Mouse (Mus musculus): ENCODE measurements at regions not wholly inside any gene's neighbourhood (a gene's known extent, or its start where the extent isn't known, plus 50 kb on each side); places are given as distances from the start of the nearest gene placed in this dataset.

DNA sequence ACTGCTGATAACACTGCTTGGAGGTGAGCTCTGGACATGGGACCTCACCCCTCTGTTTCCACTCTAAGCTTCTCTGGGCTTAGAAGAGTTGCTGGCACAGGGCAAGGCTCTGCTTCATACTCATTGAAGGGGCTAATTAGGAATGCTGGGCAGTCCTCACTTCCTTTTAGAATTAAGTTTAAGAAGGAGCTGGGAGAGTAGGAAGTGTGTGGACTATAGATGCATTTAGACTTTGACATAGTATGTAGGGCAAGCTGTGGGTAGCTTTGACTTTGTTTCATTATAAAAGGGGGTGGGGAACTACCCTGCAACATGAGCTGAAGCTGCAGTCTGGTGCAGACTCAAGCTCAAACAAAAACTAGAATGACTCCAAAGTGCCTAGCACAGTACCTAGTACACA is 378.5 kb downstream of the Sox11 start:
- Histone ChIP-seq H3K4me3 (ENCODE audit: insufficient read depth, low read depth, low read length) (no peak overlapping the region), H3K4me1 (ENCODE audit: control insufficient read depth, insufficient read depth, low read length) (no peaks in the 10 kb centered on the region), H3K27ac (ENCODE audit: insufficient read depth, low read depth, low read length) (no peak overlapping the region)
- no peak for TF ChIP-seq POLR2A (IDR thresholded peaks at IDR 0.05; ENCODE audit: insufficient read depth, low read depth, low read length)
- no peak for TF ChIP-seq CTCF (IDR thresholded peaks at IDR 0.05; ENCODE audit: insufficient read depth, low read depth, low read length)

DNA sequence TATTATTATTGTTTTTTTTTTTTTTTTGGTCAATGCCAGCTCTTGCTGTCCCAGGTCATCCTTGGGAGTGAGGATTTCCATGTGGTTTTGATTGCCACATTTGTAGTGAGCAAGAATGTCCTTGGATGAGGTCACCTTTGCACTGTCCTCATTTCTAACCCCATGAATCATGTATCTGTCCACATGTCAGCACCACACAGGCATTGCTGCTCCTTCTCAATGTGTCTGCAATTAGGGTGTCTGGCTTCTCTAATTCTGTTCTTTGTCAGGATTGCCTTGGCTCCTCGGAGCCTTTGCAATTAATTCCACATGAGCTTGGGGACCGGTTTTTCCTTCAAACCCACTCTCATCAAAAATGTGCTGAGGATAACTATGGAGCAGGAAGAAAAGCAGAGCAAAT is 402.5 kb downstream of the Sox11 start:
- no peak for TF ChIP-seq POLR2A (IDR thresholded peaks at IDR 0.05; ENCODE audit: insufficient read depth, low read depth, low read length)
- no peak for TF ChIP-seq CTCF (IDR thresholded peaks at IDR 0.05; ENCODE audit: insufficient read depth, low read depth, low read length)
- H3K4me3 ChIP-seq (ENCODE audit: insufficient read depth, low read depth, low read length) = no peak overlapping the region
- H3K4me1 ChIP-seq (ENCODE audit: control insufficient read depth, insufficient read depth, low read length) = no peaks in the 10 kb centered on the region
- 29% methylated on average over 2 of the region's 2 CpGs for WGBS
- no peak overlapping the region for H3K27ac ChIP-seq (ENCODE audit: insufficient read depth, low read depth, low read length)

DNA sequence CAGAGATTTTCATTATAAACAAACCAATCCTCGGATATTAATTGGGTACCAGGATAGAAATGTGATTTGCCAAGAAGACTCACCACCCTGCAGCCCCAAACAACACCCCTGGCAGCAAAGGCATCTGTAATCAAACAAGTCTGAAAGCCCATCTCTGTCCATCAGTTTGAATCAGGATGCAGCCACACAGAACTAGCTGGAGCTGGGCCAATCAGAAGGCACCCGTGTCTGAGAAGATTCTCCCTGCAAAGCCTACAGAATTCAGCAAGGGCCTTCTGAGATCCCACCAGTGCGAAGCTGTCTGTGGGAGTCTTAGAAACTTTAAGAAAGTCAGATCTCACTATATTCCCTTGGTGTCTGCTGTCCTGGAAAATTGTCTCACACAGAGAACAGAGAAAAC is 404.5 kb downstream of the Sox11 start:
- WGBS = 67% methylated on average over 3 of the region's 3 CpGs
- Histone ChIP-seq H3K27ac (ENCODE audit: insufficient read depth, low read depth, low read length) (no peak overlapping the region), H3K4me3 (ENCODE audit: insufficient read depth, low read depth, low read length) (no peak overlapping the region), H3K4me1 (ENCODE audit: control insufficient read depth, insufficient read depth, low read length) (no peaks in the 10 kb centered on the region)
- no peak for TF ChIP-seq CTCF (IDR thresholded peaks at IDR 0.05; ENCODE audit: insufficient read depth, low read depth, low read length)
- TF ChIP-seq POLR2A (IDR thresholded peaks at IDR 0.05; ENCODE audit: insufficient read depth, low read depth, low read length) = no peak

DNA sequence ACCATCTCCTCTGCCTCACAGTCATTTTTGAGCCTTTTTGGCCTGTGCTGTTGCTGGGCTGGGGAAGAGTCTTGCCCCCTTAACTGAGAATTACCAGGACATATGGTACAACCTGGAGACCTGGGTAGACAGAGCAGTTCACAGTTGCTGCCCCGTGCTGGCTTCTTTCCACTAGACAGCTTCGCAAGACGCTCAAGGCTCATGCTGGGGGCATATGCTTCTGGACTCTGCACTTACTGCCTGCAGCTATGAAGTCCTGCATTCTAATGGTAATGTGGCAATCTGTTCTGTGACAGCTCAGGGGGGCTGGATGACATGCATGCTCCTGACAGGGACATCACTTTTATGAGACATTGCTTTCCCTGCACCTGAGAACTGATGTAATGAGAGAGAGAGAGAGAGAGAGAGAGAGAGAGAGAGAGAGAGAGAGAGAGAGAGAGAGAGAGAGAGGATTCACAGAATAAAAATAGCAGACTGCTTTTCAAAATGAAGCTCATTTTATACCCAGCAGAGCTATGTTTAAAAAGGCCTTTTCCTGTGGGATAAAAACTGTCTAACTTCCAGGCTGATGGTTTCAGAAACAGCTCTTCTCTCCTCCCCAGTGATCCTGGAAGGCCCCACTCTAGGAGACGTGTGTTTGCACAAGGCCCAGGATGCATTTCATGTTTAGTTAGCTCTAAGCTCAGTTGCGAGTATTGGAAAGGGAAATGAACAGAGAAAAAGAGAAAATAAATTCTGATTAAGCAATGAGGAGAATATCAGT is 405.5 kb downstream of the Sox11 start:
- Histone ChIP-seq H3K27ac (ENCODE audit: insufficient read depth, low read depth, low read length) (no peak overlapping the region), H3K4me1 (ENCODE audit: control insufficient read depth, insufficient read depth, low read length) (no peaks in the 10 kb centered on the region)

DNA sequence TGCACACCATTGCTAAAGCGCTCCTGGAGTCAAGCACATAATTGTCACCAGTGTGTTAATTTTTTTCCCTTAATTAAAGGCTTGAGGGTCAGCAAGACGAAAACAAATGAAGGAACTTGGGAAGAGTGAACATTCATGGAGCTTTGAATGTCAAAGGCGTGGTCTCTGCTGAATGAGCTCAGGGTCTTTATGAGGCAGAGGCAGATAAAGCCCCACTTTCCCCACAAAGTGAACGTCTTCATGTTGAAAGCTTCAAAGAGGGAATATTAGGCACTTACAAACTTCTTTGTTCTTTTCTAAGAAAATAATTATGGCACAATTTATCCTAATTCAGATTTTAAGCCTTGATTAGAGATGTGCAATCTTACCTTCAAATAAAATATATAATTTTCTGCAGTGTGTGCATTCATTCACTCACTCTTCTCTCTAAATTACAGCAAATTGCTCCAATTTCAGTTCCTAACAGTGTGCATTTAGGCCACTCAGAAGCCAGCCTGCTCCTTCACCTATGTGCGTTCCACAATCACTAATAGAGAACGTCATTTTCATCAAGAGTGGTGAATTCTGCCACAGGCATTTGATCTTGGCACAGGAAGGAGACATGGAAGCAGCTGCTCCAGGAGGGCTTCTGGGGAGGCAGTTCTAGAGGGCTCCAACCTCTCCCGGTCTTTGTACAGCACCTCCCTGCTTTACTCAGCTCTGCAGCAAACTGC is 412.1 kb downstream of the Sox11 start:
- no peak overlapping the region for H3K27ac ChIP-seq (ENCODE audit: insufficient read depth, low read depth, low read length)

More for the DNA sequence above, 405.5 kb downstream of the Sox11 start:
- H3K4me3 ChIP-seq (ENCODE audit: insufficient read depth, low read depth, low read length) = no peak overlapping the region
- no peak for TF ChIP-seq POLR2A (IDR thresholded peaks at IDR 0.05; ENCODE audit: insufficient read depth, low read depth, low read length)
- no peak for TF ChIP-seq CTCF (IDR thresholded peaks at IDR 0.05; ENCODE audit: insufficient read depth, low read depth, low read length)
- 84% methylated on average over 5 of the region's 5 CpGs for WGBS

DNA sequence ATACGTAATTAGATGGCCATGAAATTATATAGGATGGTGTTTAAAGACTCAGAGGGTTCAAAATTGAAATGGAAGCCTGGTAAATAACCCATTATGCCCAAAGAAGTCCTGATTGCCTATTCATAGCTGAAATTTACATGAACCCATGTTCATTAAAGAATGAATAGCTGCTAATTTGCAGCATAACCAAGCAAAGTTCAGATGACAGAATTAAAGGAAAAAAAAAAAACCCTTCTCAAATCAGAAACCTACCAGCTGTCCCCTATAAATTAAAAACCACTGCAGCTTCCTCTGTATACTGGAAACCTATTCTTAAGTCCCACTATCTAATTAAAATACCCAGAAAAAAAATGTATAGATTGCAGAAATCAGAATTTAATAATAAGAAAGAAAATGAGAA is 436.2 kb downstream of the Sox11 start:
- WGBS = 91% methylated on average over 1 of the region's 1 CpGs
- Histone ChIP-seq H3K4me3 (ENCODE audit: insufficient read depth, low read depth, low read length) (no peak overlapping the region), H3K4me1 (ENCODE audit: control insufficient read depth, insufficient read depth, low read length) (peaks cover 6% of the 10 kb centered on the region; the same call in 1 of the 2 replicates), H3K27ac (ENCODE audit: insufficient read depth, low read depth, low read length) (no peak overlapping the region)
- TF ChIP-seq CTCF (IDR thresholded peaks at IDR 0.05; ENCODE audit: insufficient read depth, low read depth, low read length) (no peak), POLR2A (IDR thresholded peaks at IDR 0.05; ENCODE audit: insufficient read depth, low read depth, low read length) (no peak)

More for the DNA sequence above, 412.1 kb downstream of the Sox11 start:
- Histone ChIP-seq H3K4me3 (ENCODE audit: insufficient read depth, low read depth, low read length) (no peak overlapping the region), H3K4me1 (ENCODE audit: control insufficient read depth, insufficient read depth, low read length) (no peaks in the 10 kb centered on the region)
- no peak for TF ChIP-seq CTCF (IDR thresholded peaks at IDR 0.05; ENCODE audit: insufficient read depth, low read depth, low read length)
- TF ChIP-seq POLR2A (IDR thresholded peaks at IDR 0.05; ENCODE audit: insufficient read depth, low read depth, low read length) = no peak
- 58% methylated on average over 7 of the region's 7 CpGs for WGBS

DNA sequence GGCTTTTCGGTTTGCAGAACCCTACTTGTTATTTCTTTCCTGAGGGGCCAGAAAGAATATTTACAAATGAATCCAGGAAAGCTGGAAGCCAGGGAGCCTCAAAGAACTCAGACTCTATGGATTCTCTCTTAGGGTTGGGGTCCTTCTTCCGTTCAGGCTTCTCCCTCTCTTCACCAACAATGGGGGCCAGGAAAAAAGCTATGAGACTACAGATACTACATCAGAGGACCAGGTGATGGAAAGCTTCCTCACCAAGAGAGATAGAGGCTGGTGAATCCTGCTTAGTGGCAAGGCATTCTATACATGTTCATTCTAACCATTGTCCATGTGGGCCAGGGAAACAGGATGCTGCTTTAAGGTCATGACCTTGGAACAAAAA is 434.9 kb downstream of the Cmpk2 start:
- H3K4me1 ChIP-seq (ENCODE audit: control insufficient read depth, insufficient read depth, low read length) = peaks cover 6% of the 10 kb centered on the region; the same call in 1 of the 2 replicates
- TF ChIP-seq POLR2A (IDR thresholded peaks at IDR 0.05; ENCODE audit: insufficient read depth, low read depth, low read length) = no peak
- TF ChIP-seq CTCF (IDR thresholded peaks at IDR 0.05; ENCODE audit: insufficient read depth, low read depth, low read length) = no peak
- H3K27ac ChIP-seq (ENCODE audit: insufficient read depth, low read depth, low read length) = no peak overlapping the region
- H3K4me3 ChIP-seq (ENCODE audit: insufficient read depth, low read depth, low read length) = no peak overlapping the region
- 22% methylated on average over 2 of the region's 2 CpGs for WGBS

DNA sequence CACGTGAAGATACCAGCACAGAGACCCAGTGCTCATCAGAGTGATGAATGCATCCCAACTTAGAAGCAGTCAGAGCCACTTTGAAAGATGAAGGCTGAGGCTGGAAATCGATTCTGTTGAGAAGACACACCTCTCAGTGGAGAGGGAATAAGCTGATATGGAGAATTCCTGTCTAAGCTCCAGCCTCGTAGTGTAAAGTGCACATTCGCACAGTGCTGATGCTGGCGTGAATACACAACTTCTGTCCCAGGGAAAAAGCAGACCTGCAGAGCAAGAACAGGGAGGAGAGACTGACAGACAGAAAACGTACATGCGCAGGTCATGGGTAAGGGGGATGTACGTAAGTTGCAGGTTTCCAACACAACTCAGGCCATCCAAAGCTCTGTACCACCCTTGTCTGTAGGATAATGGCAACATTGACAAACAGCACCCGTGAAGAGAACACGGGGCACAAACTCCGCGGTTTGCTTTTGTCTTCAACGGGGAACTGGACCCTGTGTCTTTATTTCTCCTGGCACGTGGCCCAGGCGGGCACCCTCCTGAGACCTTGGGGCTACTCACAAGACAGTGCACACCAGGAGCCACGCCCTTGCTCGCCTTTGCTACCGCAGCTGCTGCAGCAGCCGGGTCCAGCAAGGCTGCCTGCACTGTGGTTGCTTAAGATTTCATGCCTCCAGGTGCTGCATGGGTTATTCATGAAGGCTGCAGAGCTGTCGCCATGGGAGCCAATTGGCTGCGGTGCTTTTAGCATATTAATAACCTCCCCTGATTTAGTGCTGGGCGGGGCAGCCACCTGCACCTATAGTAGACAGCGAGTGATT is 434.3 kb downstream of the Cmpk2 start:
- Histone ChIP-seq H3K27ac (ENCODE audit: insufficient read depth, low read depth, low read length) (no peak overlapping the region), H3K4me3 (ENCODE audit: insufficient read depth, low read depth, low read length) (peak overlapping the region; percentile 25), H3K4me1 (ENCODE audit: control insufficient read depth, insufficient read depth, low read length) (peaks cover 6% of the 10 kb centered on the region; the same call in 1 of the 2 replicates)
- TF ChIP-seq POLR2A (IDR thresholded peaks at IDR 0.05; ENCODE audit: insufficient read depth, low read depth, low read length) (no peak), CTCF (IDR thresholded peaks at IDR 0.05; ENCODE audit: insufficient read depth, low read depth, low read length) (no peak)
- WGBS = 16% methylated on average over 23 of the region's 23 CpGs
